Mouse (Mus musculus) kidney, adult 8-10 months (tissue): ENCODE measurements around the gene Dpp6.

Experiments
- DNase-seq, 2 experiments: peaks; one replicate each; pipeline ENCODE4 v3.0.0; 2022

Gene Dpp6

DNA sequence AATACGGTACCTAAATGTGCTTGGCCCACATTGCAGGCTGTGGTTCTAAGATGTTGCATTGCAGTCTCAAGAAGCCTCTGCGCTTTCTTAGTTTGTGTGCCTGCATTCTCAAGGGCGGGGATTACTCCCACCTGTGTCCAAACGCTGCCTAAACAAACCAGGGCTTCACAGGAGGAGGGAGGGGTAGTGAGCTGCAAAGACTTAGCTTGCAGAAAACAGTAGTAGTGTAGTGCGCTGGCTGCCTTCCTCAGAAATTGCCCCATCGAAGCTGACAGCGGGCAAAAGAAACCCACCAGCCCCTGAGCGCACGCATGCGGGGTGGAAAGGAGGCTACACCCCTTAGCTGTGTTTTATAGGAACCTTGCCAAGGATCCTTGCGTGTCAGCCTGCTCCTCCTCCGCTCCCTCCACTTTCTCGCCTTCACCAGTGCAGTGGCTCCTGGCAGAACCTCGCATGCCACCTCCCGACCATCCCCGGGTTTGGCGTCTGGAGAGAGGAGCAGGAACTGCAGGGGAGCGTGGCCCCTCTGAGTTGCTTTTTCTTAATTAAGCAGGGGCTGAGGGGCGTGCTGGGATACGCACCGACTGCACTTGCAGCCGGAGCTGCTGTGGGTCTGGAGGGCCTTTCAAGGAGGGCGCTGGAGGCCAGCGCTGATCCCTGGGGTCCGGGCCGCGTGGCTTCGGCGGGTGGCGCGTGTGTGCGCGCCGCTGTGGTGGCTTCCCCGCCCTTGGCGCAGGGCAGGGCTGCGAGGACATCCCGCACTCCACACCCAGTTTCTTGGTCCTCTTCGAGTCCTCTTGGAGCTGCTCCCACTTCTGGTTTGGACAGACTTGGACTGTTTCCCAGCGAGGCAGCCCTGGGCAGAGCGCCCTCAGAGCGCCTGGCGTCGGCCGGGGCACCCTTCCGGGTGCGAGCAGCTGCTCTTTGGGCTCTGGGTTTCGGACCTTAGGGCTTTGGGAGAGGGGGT is at the start of gene Dpp6:
Gene Dpp6 (plus strand): TSS at position 229 of the 967 bp plus-strand sequence.
- DNase-seq: no peak

DNA sequence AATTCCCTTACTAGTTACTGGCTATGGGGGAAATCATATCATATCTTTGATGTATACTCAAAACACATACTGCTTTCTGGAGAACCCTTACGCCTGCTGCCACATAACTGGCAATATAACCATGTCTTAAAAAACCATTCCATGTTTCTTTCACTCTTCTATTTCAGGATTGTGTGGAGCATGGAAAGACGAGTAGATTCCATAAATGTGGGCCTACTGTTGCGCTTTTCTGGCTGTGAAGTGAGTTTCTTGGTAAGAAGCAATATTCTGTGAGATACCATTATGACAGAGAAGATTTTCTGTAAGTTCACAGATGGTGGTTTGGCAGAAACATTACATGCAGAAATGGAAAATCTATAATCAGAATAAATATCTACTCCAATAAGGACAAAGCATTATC is 33.0 kb upstream of the Dpp6 start:
- DNase-seq: no peak

DNA sequence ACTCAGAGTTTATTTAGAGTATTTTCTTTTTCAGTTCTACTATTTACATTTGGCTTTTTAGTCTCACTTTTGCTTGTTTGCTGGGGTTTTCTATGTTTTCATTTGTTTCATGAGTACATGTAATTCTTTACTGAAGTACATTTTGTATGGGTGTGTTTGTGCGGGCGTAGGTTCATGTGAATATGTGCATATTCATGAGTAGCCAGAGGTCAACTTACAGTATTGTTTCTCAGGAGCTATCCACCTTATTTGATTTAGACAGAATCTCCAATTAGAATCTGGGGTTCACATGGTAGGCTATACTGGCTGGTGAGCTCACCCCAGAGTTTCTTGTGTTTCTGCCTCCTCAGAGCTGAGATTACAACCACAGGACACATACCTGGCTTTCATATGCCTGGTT is 21.5 kb upstream of the Dpp6 start:
- no peak for DNase-seq

DNA sequence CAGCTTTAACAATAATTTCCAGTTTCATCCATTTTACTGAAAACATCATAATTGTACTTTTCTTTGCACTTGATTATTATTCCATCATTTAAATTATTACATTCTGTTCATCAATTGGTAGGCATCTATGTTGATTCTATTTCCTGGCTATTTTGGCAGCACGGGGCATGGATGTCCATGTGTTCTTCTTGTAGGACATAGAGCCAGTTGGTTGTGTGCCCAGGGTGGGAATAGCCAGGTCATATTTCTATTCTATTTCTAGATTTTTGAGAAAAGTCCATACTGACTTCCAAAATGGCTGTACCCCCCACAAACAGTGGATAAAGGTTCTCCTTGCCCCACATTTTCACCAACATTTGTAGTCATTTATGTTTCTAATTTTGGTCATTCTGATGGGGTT is 19.0 kb downstream of the Dpp6 start:
- no peak for DNase-seq

DNA sequence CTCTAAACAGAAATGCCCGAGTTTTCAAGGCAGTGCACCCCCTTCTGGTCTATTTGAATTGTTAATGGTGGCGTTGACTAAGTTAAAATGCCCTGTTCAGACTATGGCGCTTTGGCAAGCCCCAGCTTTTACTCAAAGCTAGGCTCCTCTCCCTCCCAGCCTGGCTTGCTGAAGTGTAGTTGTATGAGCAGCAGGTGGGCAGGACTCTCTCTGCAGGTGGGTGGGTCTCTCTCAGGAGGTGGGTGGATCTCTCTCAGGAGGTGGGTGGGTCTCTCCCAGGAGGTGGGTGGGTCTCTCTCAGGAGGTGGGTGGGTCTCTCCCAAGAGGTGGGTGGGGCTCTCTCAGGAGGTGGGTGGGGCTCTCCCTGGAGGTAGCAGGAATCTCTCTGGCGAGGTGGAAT is 24.1 kb downstream of the Dpp6 start:
- DNase-seq: no peak

DNA sequence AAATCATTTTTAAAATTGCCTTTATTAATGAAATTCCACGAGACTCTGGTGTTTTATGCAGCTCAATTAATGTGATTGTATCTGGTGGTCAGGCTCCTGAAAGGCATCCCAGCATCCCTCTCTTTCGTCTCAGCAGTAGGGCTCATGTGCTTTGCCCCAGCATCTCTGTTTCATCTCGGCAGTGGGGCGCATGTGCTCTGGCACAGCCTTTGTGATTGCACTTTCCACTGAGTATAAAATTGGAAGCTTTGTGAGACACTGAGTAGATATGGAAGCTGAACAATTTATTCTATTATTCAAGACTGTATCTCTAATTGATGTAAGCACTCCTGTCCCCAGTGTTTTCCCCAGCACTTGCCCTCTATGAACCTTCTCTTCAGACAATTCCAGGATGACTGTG is 37.7 kb downstream of the Dpp6 start:
- DNase-seq: no peak

DNA sequence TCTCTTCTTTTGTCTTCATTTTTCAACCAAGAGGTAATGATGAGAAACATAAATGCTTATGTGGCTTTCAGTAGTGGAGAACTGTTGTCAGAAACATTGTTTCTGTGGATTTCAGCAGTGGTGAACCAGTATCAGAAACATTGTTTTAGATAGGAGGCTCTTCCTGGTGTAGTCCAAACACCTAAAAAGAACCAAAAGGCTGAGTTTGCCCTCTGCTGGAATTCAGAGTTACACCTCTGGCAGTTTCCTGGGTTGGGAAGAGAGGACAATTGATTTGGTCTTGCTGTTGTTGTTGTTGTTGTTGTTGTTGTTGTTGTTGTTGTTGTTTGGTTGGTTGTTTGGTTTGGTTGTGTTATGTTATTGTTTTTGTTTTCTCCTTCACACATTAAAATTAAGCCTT is 58.4 kb downstream of the Dpp6 start:
- peak in 1 of 2 experiments; percentile 2 for DNase-seq

DNA sequence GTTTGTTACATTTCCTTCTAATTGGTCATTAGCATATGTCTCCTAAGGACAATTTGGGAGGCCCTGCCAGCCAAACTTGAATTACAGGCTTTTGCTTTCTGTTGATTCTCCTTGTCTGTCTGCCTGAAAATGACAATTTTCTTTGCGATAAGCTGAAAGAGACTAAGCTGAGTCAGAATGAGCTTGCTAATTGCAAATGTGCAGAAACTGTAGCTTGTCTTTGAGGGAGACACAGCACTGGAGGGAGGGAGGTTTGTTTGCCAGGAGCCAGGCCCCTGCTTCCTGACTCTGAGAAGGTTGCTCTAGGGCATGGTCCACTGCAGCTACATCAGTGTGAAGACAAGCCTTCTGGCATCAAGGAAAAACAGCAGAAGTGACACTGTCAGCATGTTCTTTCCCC is 70.5 kb downstream of the Dpp6 start:
- no peak for DNase-seq

DNA sequence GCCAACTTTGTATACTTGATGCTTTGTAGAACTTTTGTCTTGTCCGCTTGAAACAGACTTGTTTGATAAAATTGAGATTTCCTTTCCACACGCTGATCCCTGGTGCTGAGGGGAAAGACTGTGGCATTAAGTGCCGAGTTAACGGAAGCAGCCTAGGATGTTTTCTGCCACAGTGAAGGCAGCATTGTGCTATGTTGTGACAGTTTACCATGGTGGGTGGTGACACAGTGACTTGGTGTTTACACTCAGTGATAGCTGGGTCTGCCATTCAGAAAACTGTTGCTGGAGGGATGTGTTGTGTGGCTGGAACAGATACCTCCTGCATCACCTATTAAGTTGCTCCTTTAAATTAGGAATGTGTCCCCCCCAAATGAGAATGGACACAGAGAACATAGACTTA is 71.1 kb downstream of the Dpp6 start:
- no peak for DNase-seq

DNA sequence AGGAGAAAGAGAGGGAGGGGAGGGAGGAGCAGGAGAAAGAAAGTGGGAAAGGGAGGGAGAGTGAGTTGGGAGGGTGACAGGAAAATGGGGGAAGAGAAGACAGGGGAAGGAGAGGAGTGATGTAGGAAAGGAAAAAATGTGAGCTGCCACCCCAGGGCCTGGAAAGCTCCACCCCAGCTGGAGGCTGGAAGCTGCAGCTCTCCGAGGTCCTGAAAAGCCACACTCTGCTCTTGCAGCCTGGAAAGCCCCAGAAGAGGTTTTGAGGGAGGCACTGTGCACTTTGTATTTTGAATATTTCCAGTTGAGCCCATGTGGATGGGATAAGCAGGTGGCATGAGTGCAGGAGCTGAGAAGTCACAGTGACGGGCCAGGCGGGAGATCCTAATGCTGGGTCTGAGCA is 77.3 kb downstream of the Dpp6 start:
- no peak for DNase-seq

DNA sequence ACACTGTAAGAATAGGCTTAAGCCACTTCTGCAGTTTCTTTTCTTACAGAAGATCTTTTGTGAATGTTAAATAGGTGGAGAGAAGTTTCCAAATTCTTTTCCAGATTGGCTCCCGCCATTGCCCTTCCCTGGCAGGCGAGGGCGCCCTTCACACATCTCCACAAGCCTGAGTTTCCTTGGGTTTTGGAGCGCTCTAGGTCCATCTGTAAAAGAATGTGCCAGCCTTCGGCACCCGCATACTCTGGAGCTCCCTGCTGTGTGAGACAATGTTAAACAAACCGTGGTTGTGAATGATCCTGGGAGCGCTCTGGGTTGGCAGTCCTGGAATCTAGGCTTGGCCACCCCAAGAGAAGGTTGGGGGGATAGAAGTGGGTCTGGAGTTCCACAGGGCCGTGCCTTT is 86.8 kb downstream of the Dpp6 start:
- DNase-seq: no peak

DNA sequence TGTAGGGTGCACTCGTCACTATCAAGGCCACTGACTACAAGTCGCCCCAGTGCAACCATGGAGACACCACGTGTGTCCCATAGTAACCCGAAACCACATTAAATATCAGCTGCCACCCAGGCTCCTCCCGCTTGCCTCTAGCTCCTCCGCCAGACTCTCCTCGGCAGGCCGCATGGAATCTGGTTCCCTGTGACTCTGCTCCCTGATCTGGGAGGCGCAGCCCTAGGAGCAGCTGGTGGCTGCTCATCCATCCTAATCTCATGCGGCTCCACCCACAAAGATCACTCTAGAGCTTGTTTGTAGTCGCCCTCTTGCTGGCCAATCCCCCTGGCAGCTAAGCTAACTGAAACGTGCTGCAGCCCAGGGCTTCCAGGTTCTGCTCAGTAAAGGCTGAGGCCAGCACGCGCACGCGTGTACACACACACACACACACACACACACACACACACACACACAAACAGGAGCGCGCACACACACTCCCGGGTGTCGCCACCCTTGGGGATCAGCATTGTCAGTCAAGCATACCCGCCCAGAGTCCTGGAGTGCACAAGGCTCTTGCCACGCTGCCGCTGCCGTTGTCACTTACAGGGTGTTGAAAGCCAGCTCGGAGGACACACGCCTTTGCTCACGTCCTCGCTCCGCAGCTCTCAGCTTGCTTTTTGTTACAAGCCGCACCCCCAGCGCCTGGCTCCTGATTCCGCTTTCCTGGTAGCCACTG is 87.5 kb downstream of the Dpp6 start:
- peak in 1 of 2 experiments; percentile 1 for DNase-seq

DNA sequence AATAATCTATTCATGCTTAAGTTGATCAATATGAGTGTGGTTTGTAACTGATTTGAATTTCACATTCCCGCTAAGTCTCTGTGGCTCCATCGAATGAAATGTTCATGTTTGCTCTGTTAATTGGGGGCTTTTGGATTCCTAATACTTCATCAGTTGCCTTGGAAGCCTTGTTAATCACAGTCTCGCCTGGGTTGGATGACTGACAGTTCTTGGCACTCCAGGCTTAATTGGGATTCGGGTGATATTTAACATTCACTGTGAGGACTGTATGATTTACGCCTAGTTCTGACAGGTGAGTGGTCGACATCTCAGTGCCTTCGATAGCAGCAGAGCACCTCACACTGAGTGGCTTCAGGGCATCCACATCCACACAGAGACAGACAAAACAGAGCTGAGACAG is 90.1 kb downstream of the Dpp6 start:
- DNase-seq: no peak

DNA sequence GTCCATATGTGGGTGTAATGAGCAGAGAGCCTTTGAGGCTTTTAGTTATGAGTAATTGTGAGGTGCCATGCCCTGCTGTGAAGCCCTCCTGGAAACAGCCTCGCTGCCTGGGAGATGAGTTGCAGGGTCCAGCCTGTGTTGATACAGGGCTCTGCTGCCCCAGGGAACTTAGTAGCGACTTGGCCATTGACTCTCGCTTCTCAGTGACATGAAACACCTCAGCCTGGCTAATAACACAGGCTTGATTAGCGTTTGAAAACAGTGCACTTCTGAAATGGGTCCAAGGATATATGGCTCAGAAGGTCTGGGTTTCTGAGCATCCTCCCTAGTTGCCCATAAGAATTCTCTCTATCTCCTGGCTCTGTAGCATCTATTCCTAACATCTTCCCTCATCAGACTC is 91.6 kb downstream of the Dpp6 start:
- DNase-seq: no peak

DNA sequence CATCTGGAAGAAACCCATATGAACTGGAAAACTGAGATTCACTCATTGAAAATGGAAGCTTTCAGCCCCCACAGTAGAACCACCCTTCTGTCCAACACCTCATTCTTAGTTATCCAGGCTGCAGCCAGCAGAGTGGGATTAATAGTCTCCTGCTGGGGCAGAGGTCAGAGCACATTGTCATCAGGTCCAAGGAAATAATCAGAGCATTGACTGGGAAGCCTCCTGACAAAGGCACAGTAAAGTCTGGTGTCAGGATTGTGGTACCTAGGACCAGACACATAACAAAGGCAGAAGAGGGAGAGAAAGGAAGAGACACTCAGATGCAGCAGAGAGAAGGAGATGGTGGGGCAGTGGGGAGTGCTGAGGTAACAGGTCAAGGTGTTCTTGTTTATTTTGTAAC is 93.3 kb downstream of the Dpp6 start:
- no peak for DNase-seq

DNA sequence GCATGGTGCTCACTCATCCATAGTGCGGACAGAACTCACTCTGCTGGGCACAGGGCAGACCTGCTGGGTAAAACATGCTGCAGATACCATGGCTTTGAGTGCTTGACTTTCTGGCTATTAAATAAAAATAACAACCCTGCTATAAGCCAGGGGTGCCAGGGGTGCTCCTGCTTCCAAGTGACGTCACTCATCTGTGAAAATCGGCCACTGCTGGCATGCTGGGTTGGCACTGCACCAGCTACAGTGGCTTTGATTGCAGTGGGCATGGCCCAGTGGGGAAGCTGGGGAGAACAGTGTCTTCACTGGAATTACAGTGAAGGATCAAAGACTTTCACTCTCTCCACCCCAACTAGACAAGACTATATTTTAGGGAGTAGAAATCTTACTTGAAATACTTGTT is 95.0 kb downstream of the Dpp6 start:
- DNase-seq: no peak

DNA sequence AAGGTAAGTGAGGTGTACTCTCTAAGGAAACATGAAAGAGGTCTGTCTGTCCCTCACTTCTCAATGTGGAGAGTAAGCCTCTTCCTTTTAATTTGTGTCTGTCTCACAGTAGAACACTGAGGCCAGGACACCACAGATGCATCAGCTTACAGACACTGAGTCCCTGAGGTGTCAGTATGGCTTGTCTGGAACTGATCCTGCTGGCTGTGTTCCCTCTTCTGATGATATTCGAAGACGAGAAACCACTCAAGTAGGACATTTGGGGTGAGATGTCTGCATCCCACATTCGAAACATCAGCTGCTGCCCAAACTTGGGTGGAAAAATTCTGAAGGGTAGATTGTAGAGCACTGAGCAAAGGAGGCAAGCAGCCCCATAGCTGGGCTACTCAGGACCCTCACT is 101.8 kb downstream of the Dpp6 start:
- DNase-seq: no peak

DNA sequence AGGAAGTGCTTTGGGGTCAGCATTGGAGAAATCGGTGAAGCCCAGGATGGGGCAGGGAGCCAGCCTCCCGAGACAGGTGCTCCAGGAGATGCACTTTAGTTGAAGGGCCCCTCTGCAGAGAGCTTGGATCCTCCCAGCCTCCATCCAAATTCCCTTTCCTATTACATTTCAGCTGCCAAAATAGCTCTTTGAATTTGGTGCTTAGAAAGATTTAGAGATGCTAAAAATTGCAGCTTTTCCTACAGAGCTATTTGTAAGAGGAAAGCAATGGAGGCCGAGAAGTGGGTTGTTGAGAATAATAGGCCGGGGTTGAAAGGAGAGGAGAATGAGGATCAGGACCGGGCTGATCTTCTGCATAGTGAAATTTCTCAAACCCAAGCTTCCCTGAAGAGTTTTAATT is 107.5 kb downstream of the Dpp6 start:
- no peak for DNase-seq

DNA sequence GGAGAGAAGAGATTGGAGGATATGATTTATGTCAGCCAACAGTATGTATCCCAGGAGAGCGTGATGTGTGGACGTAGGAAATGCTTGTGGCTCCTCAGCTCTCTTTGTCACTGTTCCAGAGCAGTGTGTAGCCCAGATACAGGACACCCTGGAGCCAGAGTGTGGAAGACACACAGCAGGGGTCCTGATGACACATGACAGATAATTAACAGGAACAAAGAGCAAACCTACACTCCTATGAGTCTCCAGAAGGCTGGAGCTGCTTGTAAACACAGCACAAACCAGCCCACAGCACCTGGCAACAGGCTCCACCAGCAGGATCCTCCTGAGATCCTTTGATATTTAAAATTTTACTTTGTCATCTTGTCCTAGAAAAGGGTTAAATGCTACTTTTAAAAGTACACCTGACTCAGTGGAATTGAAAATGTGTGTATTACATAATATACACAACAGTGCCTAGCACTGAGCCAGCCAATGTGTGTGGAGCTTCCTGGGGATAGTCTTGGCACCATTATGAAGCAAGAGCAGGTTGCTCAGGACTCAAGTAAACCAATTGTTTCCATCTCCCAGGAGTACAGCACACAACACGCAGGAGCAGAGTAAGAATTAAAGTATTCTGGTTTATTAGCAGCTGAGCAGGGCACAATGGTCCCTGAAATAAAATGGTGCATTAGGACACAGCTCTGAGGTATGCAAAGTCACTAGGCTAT is 115.6 kb downstream of the Dpp6 start:
- DNase-seq: no peak

DNA sequence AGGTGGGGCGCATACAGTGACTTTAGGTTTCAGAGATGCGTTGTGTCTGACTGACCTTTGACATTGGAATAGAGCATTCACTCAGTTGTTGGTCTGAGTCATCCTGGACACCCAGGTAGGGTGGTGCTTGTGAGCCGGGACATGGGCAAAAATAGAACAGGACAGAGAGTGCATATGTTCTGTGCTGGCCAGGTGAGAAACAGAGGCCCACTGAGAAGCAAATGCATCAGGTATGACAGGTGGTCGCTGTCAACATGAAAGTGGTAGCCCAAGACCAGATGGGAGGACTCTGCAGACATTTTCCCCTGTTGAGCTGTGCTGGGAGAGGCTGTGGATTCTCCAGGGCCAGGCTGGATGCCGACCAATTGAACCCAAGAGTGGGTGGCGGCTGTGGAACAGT is 117.9 kb downstream of the Dpp6 start:
- no peak for DNase-seq

DNA sequence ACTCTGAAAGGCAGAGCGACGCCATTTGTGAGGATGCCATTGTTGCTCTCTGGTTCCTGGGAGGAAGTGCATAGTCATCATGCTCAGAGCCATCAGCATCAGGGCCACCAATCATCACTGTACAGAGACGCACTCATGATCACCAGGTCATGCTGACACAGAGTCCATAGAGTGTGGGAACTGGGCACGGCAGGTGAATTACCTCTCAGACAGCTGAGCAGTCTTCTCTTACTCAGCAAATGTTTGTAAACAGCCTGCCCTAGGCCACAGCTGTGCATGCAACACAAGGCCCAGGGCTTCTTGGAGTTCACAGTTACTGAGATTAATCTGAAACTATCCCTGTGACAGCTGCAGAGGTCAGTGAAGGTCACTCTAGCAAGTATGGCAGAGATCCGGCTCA is 124.5 kb downstream of the Dpp6 start:
- no peak for DNase-seq

DNA sequence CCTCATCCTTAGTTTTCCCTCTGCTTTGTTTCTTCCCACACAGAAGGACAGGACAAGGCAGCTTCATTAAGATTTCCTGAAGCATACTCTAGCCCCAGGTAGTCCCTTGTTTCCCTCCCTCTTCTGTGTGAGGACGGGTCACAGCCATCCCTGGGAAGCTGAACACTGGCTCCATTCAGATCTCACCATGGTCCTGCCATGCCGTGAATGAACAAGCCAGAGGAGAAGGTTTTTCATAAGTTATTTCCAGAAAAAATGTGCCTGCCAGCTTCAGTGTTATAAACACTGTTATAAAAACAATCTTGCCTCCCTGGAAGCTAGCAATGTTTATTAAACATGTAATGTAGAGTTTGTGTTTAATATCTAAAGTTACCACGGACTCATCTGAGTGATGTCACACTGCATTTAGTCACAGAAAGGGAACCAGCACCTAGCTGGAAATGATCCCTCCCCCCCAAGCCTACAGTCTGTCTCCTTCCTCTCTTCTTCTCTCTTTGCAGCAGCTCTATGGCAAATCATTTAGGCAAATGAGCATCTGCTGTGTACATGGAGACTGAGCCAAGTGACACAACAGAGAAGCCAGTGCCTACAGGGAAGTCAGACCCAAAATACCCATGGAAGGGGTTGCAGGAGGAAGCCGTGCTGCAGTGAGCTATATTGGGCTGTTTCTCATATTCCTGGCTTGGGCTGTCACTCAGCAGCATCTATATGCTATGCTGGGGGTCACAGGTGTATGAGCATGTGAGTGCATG is 128.3 kb downstream of the Dpp6 start:
- no peak for DNase-seq
